Mouse (Mus musculus) Patski (cell line): ENCODE data around the gene Thumpd1. TPM values are rescaled to one million over a fixed set of nuclear protein-coding genes. Genes with fewer than 3 reads are reported as not detected.
"Not testable (repeated sequence)": the region's sequence is repeated elsewhere in the genome, so short reads cannot be mapped to it uniquely, and the experiment has no call there.

Source experiments
- ATAC-seq: fragments of 100-300 bp; one replicate; pipeline ENCODE4 v1.8.0; 2021
- CTCF ChIA-PET: fragments of 350-600 bp; sonication (Branson Sonifier 250); formaldehyde crosslinking; loops from one replicate; lab custom pipeline; 2022; ENCODE audit warnings: inconsistent platforms; lab: Charles Lee
- POLR2A ChIA-PET: fragments of 350-600 bp; sonication (Branson Sonifier 250); formaldehyde crosslinking; loops from one replicate; lab custom pipeline; 2022; ENCODE audit warnings: antibody characterized with exemption, inconsistent platforms; lab: Charles Lee
- DNase-seq: peaks from one replicate; pipeline ENCODE4 v3.0.0-alpha.2; 2011; ENCODE audit warnings: low read depth, low spot score
- H3K27me3 ChIP-seq: fragments of 371-371 bp; one replicate; pipeline ENCODE4 v1.5.1; 2021
- CTCF ChIP-seq: fragments of 100-300 bp; IDR thresholded peaks from one replicate; pipeline ENCODE4 v1.5.1; 2021
- in situ Hi-C: fragments of 300-500 bp; cut with MboI; formaldehyde crosslinking; loops from 3 replicates; pipeline ENCODE4 v1.11.1; 2018; ENCODE audit warnings: low pct_unique_long_range_greater_than_20kb, mixed read lengths
- polyA plus RNA-seq: library from polyadenylated mRNA; unstranded; gene quantifications from one replicate; pipeline ENCODE4 v1.2.3, GENCODE M21; 2021

Gene Thumpd1
- polyA plus RNA-seq, 1 experiment from 2014 or later: 43.7 TPM

DNA sequence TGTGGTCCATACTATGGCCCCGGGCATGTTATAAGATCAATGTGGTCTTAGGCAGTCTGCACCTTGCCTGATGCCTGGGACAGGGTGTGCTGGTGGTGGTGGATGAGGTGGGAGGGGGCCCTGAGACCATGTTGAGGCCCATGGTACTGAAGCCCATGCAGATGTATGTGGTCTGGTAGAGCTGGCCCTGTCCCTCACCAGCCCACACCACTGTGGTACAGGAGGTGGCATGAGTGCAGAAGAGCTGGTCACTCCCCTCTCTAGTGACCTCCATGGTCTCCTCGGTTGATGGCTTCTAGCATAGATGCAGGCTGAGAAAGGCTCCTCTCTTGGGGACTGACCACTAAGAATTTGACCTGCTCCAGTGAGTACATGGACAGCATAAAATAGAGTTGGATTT, 18.3 kb upstream of the Thumpd1 start:
- ATAC-seq (no peak), DNase-seq (no peak)
- no peaks in the 10 kb centered on the region for H3K27me3 ChIP-seq
- CTCF ChIA-PET: no interaction called here
- TF ChIP-seq CTCF: no peak
- POLR2A ChIA-PET: no interaction called here
- in situ Hi-C loops: no loop called here

DNA sequence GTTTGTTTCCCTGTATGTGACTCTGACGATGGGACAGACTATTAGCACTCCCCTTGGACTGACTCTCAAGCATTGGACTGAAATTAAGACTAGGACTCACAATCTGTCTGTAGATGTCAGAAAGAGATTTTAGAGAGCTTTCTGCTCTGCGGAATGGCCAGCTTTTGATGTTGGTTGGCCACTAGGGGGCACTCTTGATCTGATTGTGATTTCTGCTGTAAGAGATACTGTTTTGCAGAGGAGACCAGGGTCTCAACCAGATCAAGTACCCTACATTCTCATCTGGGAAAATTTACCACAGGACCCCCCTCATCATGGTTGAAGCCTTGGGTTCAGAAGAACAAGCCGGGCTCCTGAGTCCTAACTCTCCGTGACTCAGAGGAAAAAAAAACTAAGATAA, 10.7 kb upstream of the Thumpd1 start:
- H3K27me3 ChIP-seq, ATAC-seq, in situ Hi-C loops, DNase-seq, POLR2A ChIA-PET: not testable (repeated sequence)
- CTCF ChIA-PET: interaction anchor here (1.1 kb wide), 1 partner anchor 9 kb away, joined by 3 read pairs; no protein-coding TSS in a partner anchor

DNA sequence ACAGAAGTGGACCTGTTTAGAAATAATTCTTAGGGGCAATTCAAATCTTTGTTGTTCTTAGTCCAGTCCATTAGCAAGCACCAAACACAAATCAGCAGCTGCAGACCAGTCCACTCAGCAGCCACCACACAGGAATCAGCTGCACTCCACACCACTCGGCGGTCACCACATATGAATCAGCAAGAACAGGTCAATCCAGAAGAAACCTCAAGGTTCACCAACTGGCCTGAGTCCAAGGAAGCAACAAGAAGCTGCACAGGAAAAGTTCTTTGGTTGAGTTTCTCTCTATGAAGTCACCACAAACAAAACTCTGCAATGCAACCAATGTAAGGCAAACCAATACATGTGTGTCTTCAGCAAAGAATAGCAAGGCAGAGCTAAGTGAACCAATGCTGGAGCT, 7.0 kb upstream of the Thumpd1 start:
- ChIA-PET CTCF (no interaction called here), POLR2A (no interaction called here)
- ATAC-seq (no peak), DNase-seq (no peak)
- TF ChIP-seq CTCF: no peak
- in situ Hi-C loops: no loop called here
- peaks cover 9% of the 10 kb centered on the region for H3K27me3 ChIP-seq

DNA sequence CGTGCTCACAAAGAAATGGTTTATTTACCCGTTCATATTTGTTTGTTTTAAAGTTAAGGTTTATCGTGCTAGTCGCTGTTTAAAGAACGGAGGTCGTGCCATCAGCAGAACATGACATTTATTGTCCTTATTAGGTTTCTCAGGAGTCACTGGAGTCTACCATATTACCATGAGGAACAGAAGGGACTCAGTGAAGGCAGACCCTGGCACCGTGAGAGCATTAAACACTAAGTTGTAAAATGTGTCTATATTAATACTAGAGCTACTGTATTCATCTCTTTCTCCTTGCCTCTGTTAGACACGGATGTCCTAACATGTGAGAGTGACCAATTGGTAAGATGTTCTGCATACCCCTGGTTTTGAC, 331 bp upstream of the Thumpd1 start:
- POLR2A ChIA-PET: no interaction called here
- in situ Hi-C loops: no loop called here
- CTCF ChIA-PET: no interaction called here
- ATAC-seq (peak; percentile 24), DNase-seq (no peak)
- TF ChIP-seq CTCF: no peak
- peaks cover under 1% of the 10 kb centered on the region for H3K27me3 ChIP-seq

DNA sequence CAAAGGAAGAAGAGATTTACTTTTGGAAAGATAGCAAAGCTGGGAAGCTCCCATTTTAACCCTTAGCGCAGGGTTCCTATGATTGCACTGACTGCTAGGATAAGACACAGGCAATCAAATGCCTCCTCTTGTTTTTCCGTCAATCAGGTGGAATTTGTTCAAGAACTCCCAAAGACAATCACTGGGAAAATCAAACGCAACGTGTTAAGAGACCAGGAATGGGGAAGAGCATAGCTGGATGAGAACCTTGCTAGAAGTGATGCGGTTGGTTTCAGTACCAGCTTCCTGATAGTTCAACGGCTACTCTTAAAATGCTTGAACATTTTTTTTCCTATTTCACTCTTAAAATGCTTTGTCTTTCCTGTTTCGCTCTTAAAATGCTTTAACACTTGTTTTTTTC, 6.5 kb downstream of the Thumpd1 start:
- ATAC-seq: no peak
- ChIA-PET POLR2A (no interaction called here), CTCF (interaction anchor here (0.8 kb wide), 1 partner anchor 73 kb away, joined by 3 read pairs; no protein-coding TSS in a partner anchor)
- in situ Hi-C loops: no loop called here
- DNase-seq: no peak
- H3K27me3 ChIP-seq: no peaks in the 10 kb centered on the region
- TF ChIP-seq CTCF: no peak

DNA sequence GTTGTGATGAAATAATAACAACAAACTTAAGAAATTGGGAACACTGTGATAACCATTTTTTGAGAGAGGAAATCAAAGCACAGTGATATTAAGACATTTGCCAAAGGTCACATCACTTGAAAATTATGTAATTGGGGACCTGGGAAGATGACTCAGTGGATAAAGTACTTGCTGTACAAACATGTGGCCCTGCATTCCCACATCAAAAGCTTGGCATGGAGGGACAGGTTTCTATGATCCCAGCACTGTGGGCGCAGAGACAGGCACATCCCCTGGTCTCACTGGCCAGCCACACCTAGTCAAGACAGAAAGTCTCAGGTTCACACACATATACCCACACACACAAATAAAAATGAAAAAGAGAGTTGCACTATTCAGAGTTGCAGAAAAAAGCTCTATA, 25.7 kb downstream of the Thumpd1 start:
- ChIA-PET POLR2A (no interaction called here), CTCF (no interaction called here)
- H3K27me3 ChIP-seq: no peaks in the 10 kb centered on the region
- TF ChIP-seq CTCF: no peak
- ATAC-seq: no peak
- DNase-seq: no peak
- in situ Hi-C loops: no loop called here

DNA sequence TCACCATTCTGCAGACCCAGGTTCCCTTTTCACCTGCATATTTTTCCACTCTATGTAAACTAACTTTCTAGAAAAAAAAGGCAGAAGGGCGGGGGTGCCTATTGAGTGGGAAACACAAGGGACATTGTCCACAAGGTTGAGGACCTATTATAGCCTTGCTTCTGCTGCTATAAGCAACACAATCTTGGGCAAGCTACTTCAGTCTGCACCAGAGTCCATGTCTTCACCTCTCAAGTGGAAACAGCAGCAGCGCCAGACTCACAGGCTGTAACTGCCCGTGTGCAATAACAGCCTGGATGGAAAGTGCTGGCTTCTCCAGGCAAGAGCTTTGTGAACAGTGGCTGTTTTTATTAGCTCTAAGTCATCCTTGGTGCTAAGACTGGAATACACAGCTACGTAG, 28.3 kb downstream of the Thumpd1 start:
- peaks cover 6% of the 10 kb centered on the region for H3K27me3 ChIP-seq
- CTCF ChIA-PET: interaction anchor here (1.1 kb wide), 1 partner anchor 19 kb away, joined by 3 read pairs; no protein-coding TSS in a partner anchor
- in situ Hi-C loops: no loop called here
- POLR2A ChIA-PET: no interaction called here
- no peak for TF ChIP-seq CTCF
- ATAC-seq (no peak), DNase-seq (no peak)

DNA sequence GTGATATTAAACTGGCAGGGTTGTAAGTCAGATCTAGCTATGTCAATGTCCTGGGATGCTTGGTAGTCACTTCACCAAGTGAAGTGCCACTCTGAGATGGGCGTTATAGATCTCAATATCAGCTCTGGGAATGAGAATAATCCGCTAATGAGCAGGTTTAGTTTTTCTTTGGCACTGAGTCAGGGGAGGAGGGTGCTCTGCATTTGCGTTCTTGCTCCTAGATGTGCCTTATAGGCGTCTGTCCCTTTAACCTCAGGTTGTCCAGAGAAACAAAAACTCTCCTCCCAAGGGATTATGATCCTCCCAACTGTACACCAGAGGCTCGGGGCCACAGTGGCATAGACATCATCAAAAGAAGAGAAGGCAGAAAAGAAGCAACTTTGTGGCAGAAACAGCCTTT, 30.9 kb downstream of the Thumpd1 start, which contains the start of gene Acsm4:
Acsm4 (plus strand) TSS at position 301 of the 400 bp plus-strand sequence.
- TF ChIP-seq CTCF: no peak
- ATAC-seq (no peak), DNase-seq (no peak)
- in situ Hi-C loops: no loop called here
- ChIA-PET CTCF (no interaction called here), POLR2A (interaction anchor here (0.6 kb wide), 1 partner anchor 782 kb away, joined by 5 read pairs; no protein-coding TSS in a partner anchor)
- H3K27me3 ChIP-seq: peaks cover 10% of the 10 kb centered on the region

DNA sequence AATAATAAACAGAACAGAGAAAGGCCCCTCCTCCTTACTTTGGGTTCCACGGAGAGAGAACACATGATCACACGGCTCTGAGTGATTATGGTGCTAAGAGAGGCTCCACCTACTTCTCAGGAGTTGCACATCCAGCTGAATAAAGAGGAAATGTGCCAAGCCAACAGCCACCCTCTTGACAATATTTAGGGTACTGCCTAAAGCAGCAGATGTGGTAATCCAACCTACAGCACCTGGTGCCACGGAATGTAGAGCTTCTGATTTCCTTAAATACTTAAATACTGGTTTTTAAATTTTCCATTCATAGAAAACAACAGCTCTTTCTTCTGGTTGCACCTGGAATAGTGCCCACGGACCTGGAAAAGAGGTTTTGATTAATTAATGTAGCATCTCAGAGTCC, 37.9 kb downstream of the Thumpd1 start:
- H3K27me3 ChIP-seq: peaks cover 6% of the 10 kb centered on the region
- in situ Hi-C loops: no loop called here
- CTCF ChIA-PET: no interaction called here
- no peak for DNase-seq
- TF ChIP-seq CTCF: no peak
- POLR2A ChIA-PET: no interaction called here
- ATAC-seq: no peak

DNA sequence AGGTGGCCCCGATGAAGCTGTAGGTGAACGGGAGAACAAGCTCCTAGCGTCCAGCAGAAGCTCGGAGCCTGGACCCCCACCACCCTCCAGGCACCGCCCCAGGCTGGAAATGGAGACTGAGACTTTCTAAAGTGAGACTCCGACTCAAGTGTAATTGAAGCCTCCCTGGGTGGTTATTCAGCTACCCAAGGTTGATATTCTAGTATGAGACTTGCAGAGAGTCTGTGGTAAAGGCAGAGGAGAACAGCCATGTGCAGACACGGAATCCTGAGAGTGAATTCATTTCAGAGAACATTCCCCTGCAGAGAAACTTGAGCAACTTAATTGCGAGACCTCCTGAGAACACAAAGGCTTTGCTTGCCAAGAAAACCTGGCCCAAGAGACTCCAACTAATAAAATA, 40.5 kb downstream of the Thumpd1 start:
- no peak for TF ChIP-seq CTCF
- POLR2A ChIA-PET: interaction anchor here (0.6 to 0.7 kb wide), 2 partner anchors 411 to 424 kb away, joined by 3 to 4 read pairs; no protein-coding TSS in a partner anchor
- in situ Hi-C loops: no loop called here
- peaks cover 10% of the 10 kb centered on the region for H3K27me3 ChIP-seq
- ATAC-seq (no peak), DNase-seq (no peak)
- CTCF ChIA-PET: no interaction called here

DNA sequence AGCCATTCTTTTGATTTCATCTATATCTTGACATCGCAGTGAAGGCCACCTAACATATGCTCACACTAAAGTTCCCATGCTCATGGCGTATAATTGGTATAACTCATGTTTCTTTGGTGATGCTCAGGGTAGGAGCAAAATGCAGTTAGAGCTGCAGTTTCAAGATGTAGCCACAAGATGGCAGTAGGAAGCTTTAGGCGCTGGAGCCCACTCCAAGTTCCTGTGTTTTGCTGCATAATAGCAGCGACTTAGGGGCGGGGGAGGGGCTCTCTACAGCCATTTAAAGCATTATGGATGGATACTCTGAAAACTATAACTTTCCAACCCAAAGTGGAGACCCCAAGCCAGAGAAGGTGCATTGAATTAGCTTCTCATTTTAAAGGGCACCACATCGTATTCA, 47.1 kb downstream of the Thumpd1 start:
- peak; percentile 78 for TF ChIP-seq CTCF
- ChIA-PET CTCF (interaction anchor here (0.6 to 1.4 kb wide), 9 partner anchors 15 to 263 kb away, joined by 3 to 6 read pairs (median 3); no protein-coding TSS in a partner anchor), POLR2A (interaction anchor here (0.6 kb wide), 1 partner anchor 635 kb away, joined by 3 read pairs; no protein-coding TSS in a partner anchor)
- peak; percentile 57 for ATAC-seq
- H3K27me3 ChIP-seq: peaks cover 4% of the 10 kb centered on the region
- no peak for DNase-seq
- in situ Hi-C loops: loop anchor here (10.0 kb wide), 1 partner anchor 149 kb away; the partner anchor contains the start of gene Pdilt
